Mouse (Mus musculus): ENCODE data around the gene Sptbn1. TPM values are rescaled to one million over a fixed set of nuclear protein-coding genes. Genes with fewer than 3 reads are reported as not detected.

Sptbn1 gene
- polyA plus RNA-seq, 1 experiment: 53.4 TPM

GRCm38 (mm10) chr11:30178193-30178592 lies 89.8 kb downstream of the Sptbn1 start:
- 37% methylated on average over 2 of the region's 2 CpGs for WGBS
- peaks cover 7% of the 10 kb centered on the region for H3K4me1 ChIP-seq (ENCODE audit: control insufficient read depth, insufficient read depth, low read length)

GRCm38 (mm10) chr11:30177145-30177840 lies 90.7 kb downstream of the Sptbn1 start:
- no peak overlapping the region for H3K27ac ChIP-seq (ENCODE audit: control insufficient read depth, insufficient read depth, low read depth, low read length, poor library complexity)
- TF ChIP-seq CTCF (IDR thresholded peaks at IDR 0.05; ENCODE audit: control insufficient read depth, insufficient read depth, low read length) (no peak), POLR2A (IDR thresholded peaks at IDR 0.05; ENCODE audit: borderline replicate concordance, control insufficient read depth, low read depth, low read length) (no peak)
- H3K4me3 ChIP-seq (replicated peaks; ENCODE audit: control insufficient read depth, low read depth, low read length): no peak overlapping the region
- 60% methylated on average over 5 of the region's 5 CpGs for WGBS
- peaks cover 2% of the 10 kb centered on the region for H3K4me1 ChIP-seq (ENCODE audit: control insufficient read depth, insufficient read depth, low read length)

More at GRCm38 (mm10) chr11:30178193-30178592, 89.8 kb downstream of the Sptbn1 start:
- TF ChIP-seq CTCF (IDR thresholded peaks at IDR 0.05; ENCODE audit: control insufficient read depth, insufficient read depth, low read length) (no peak), POLR2A (IDR thresholded peaks at IDR 0.05; ENCODE audit: borderline replicate concordance, control insufficient read depth, low read depth, low read length) (no peak)
- no peak overlapping the region for H3K27ac ChIP-seq (ENCODE audit: control insufficient read depth, insufficient read depth, low read depth, low read length, poor library complexity)
- H3K4me3 ChIP-seq (replicated peaks; ENCODE audit: control insufficient read depth, low read depth, low read length): no peak overlapping the region

- Histone ChIP-seq H3K4me1 (ENCODE audit: control insufficient read depth, insufficient read depth, low read length) (peaks cover 2% of the 10 kb centered on the region), H3K4me3 (replicated peaks; ENCODE audit: control insufficient read depth, low read depth, low read length) (no peak overlapping the region), H3K27ac (ENCODE audit: control insufficient read depth, insufficient read depth, low read depth, low read length, poor library complexity) (peak overlapping the region; percentile 62; the same call in 1 of the 2 replicates)
- 40% methylated on average over 3 of the region's 3 CpGs for WGBS
- TF ChIP-seq CTCF (IDR thresholded peaks at IDR 0.05; ENCODE audit: control insufficient read depth, insufficient read depth, low read length) (no peak), POLR2A (IDR thresholded peaks at IDR 0.05; ENCODE audit: borderline replicate concordance, control insufficient read depth, low read depth, low read length) (no peak)
These were observed 91.9 kb downstream of the Sptbn1 start for GRCm38 (mm10) chr11:30176111-30176510.

GRCm38 (mm10) chr11:30175623-30176022 lies 92.4 kb downstream of the Sptbn1 start:
- Histone ChIP-seq H3K4me1 (ENCODE audit: control insufficient read depth, insufficient read depth, low read length) (peaks cover 2% of the 10 kb centered on the region), H3K4me3 (replicated peaks; ENCODE audit: control insufficient read depth, low read depth, low read length) (no peak overlapping the region), H3K27ac (ENCODE audit: control insufficient read depth, insufficient read depth, low read depth, low read length, poor library complexity) (no peak overlapping the region)
- 38% methylated on average over 1 of the region's 1 CpGs for WGBS
- TF ChIP-seq POLR2A (IDR thresholded peaks at IDR 0.05; ENCODE audit: borderline replicate concordance, control insufficient read depth, low read depth, low read length) (no peak), CTCF (IDR thresholded peaks at IDR 0.05; ENCODE audit: control insufficient read depth, insufficient read depth, low read length) (no peak)

- peaks cover 5% of the 10 kb centered on the region for H3K4me1 ChIP-seq (ENCODE audit: control insufficient read depth, insufficient read depth, low read length)
- TF ChIP-seq POLR2A (IDR thresholded peaks at IDR 0.05; ENCODE audit: borderline replicate concordance, control insufficient read depth, low read depth, low read length) (no peak), CTCF (IDR thresholded peaks at IDR 0.05; ENCODE audit: control insufficient read depth, insufficient read depth, low read length) (no peak)
These were observed 96.3 kb downstream of the Sptbn1 start for GRCm38 (mm10) chr11:30171586-30172178.

GRCm38 (mm10) chr11:30171184-30171583 lies 96.8 kb downstream of the Sptbn1 start:
- TF ChIP-seq CTCF (IDR thresholded peaks at IDR 0.05; ENCODE audit: control insufficient read depth, insufficient read depth, low read length): no peak
- Histone ChIP-seq H3K4me1 (ENCODE audit: control insufficient read depth, insufficient read depth, low read length) (peaks cover 4% of the 10 kb centered on the region), H3K27ac (ENCODE audit: control insufficient read depth, insufficient read depth, low read depth, low read length, poor library complexity) (no peak overlapping the region), H3K4me3 (replicated peaks; ENCODE audit: control insufficient read depth, low read depth, low read length) (no peak overlapping the region)
- 52% methylated on average over 5 of the region's 5 CpGs for WGBS

More at GRCm38 (mm10) chr11:30171586-30172178, 96.3 kb downstream of the Sptbn1 start:
- H3K4me3 ChIP-seq (replicated peaks; ENCODE audit: control insufficient read depth, low read depth, low read length): no peak overlapping the region
- H3K27ac ChIP-seq (ENCODE audit: control insufficient read depth, insufficient read depth, low read depth, low read length, poor library complexity): no peak overlapping the region
- 47% methylated on average over 4 of the region's 4 CpGs for WGBS

- peaks cover 6% of the 10 kb centered on the region for H3K4me1 ChIP-seq (ENCODE audit: control insufficient read depth, insufficient read depth, low read length)
These were observed 101.4 kb downstream of the Sptbn1 start for GRCm38 (mm10) chr11:30166551-30166922.

GRCm38 (mm10) chr11:30165861-30166550 lies 102.0 kb downstream of the Sptbn1 start:
- Histone ChIP-seq H3K27ac (ENCODE audit: control insufficient read depth, insufficient read depth, low read depth, low read length, poor library complexity) (no peak overlapping the region; the same call in 1 of the 2 replicates), H3K4me1 (ENCODE audit: control insufficient read depth, insufficient read depth, low read length) (peaks cover 8% of the 10 kb centered on the region), H3K4me3 (replicated peaks; ENCODE audit: control insufficient read depth, low read depth, low read length) (no peak overlapping the region)
- TF ChIP-seq POLR2A (IDR thresholded peaks at IDR 0.05; ENCODE audit: borderline replicate concordance, control insufficient read depth, low read depth, low read length): no peak
- TF ChIP-seq CTCF (IDR thresholded peaks at IDR 0.05; ENCODE audit: control insufficient read depth, insufficient read depth, low read length): no peak
- 12% methylated on average over 5 of the region's 5 CpGs for WGBS

More at GRCm38 (mm10) chr11:30166551-30166922, 101.4 kb downstream of the Sptbn1 start:
- Histone ChIP-seq H3K4me3 (replicated peaks; ENCODE audit: control insufficient read depth, low read depth, low read length) (no peak overlapping the region), H3K27ac (ENCODE audit: control insufficient read depth, insufficient read depth, low read depth, low read length, poor library complexity) (peak overlapping the region; percentile 43; the same call in 1 of the 2 replicates)
- TF ChIP-seq POLR2A (IDR thresholded peaks at IDR 0.05; ENCODE audit: borderline replicate concordance, control insufficient read depth, low read depth, low read length) (no peak), CTCF (IDR thresholded peaks at IDR 0.05; ENCODE audit: control insufficient read depth, insufficient read depth, low read length) (no peak)
- 3% methylated on average over 4 of the region's 4 CpGs for WGBS

Measured in bone marrow, adult 2 months (tissue).